Mouse (Mus musculus): ENCODE measurements around the gene Nipal3.

DNA sequence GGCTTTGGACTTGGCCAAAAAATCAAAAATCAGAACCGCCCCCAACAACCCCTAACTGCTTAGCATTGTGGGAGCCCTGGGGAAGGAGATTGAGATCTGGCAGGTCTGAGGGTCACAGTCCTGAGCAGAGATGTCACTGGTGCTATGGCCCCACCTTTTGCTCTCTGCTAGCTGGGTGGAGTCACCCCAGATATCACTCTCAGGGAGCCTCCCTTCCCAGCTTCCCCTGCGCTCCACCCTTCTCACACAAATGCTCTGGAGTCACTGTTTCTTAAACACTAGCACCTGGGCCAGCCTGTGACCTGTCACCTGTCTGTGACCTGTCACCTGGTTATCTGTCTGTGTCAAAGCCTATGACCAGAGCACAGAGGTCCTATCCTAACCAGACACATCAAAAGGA, 89.9 kb downstream of the Nipal3 start:
- no peak for TF ChIP-seq GATA1 (IDR thresholded peaks at IDR 0.05; ENCODE audit: borderline replicate concordance, low read length)
- no peak for TF ChIP-seq FLI1 (IDR thresholded peaks at IDR 0.05; ENCODE audit: low read length)
